16 mouse cellular contexts compared by ENCODE assay signal in the genomic region with DNA sequence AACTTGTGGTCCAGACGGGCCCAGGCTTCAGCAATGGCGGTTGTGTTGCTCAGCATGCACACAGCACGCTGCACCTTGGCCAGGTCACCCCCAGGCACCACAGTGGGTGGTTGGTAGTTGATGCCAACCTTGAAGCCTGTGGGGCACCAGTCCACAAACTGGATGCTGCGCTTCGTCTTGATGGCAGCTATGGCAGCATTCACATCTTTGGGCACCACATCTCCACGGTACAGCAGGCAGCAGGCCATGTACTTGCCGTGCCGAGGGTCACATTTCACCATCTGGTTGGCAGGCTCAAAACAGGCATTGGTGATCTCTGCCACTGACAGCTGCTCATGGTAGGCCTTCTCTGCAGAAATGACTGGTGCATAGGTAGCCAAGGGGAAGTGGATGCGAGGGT. TPM values are rescaled to one million over a fixed set of nuclear protein-coding genes. Genes with fewer than 3 reads are reported as not detected.
DNase-seq lines count a peak whose midpoint lies in the region; ATAC-seq and TF ChIP-seq lines count a peak whose summit lies in the region.
"Had no signal": no experiment of that assay in that cellular context is flagged by ENCODE, and none has a peak within 500 bp of the region (broad histone marks: within the 10 kb centered on the region; RNA-seq: fewer than 3 reads in every experiment).

No protein-coding gene starts in this region.

- no peak for ATAC-seq in liver, embryonic 14.5 days (ENCODE audit: insufficient read depth)
- ATAC-seq in granulocyte monocyte progenitor cell, adult 5-6 weeks (replicated peaks; ENCODE audit: poor library complexity, severe bottlenecking) = no peak
- ATAC-seq: hindbrain, postnatal 0 days had no signal

- TF ChIP-seq POLR2A in heart, adult 2 months (IDR thresholded peaks at IDR 0.05; ENCODE audit: insufficient read depth, low read depth, low read length) = no peak
- no peak for TF ChIP-seq POLR2A in bone marrow, adult 2 months (IDR thresholded peaks at IDR 0.05; ENCODE audit: borderline replicate concordance, control insufficient read depth, low read depth, low read length)

- no peak for DNase-seq in heart, adult 2 months
- no peak for DNase-seq in heart, postnatal 36 days
- DNase-seq in liver, embryonic 14.5 days (ENCODE audit: low read depth in 3 of 3, low spot score in 3 of 3) = no peak
- no peak for DNase-seq in embryo, embryonic 9.5 days (ENCODE audit: extremely low spot score)
- no peak for DNase-seq in left cerebral cortex, adult 8-10 months (ENCODE audit: low spot score in 2 of 2)
- DNase-seq: lung, postnatal 36 days; right cerebral cortex, postnatal 4 days had no signal

- H3K79me2 ChIP-seq in heart, adult 2 months (replicated peaks; ENCODE audit: control insufficient read depth, insufficient read depth, low read length) = no peaks in the 10 kb centered on the region; the same call in 1 of the 2 replicates

- no peak for TF ChIP-seq CTCF in heart, adult 2 months (IDR thresholded peaks at IDR 0.05)
- TF ChIP-seq CTCF in E14TG2a.4 (conservative IDR thresholded peaks at IDR 0.05; ENCODE audit: low read length) = no peak
- no peak for TF ChIP-seq CTCF in bone marrow, adult 2 months (IDR thresholded peaks at IDR 0.05; ENCODE audit: control insufficient read depth, insufficient read depth, low read length)
- TF ChIP-seq CTCF in liver, embryonic 14.5 days (IDR thresholded peaks at IDR 0.05; ENCODE audit: low read depth) = no peak

- TF ChIP-seq EP300 in heart, adult 2 months (IDR thresholded peaks at IDR 0.05; ENCODE audit: insufficient read depth, low read depth, low read length) = no peak
- TF ChIP-seq EP300 in liver, embryonic 14.5 days (IDR thresholded peaks at IDR 0.05; ENCODE audit: low read depth) = no peak

- no peak overlapping the region for H3K9ac ChIP-seq in heart, adult 2 months (ENCODE audit: low read depth, low read length)
- H3K9ac ChIP-seq in liver, embryonic 14.5 days (replicated peaks) = peak overlapping the region; percentile 36

- peaks cover 7% of the 10 kb centered on the region for H3K4me1 ChIP-seq in heart, adult 2 months (ENCODE audit: control insufficient read depth, insufficient read depth, low read length)
- H3K4me1 ChIP-seq in E14TG2a.4 (replicated peaks; ENCODE audit: low read depth, low read length) = peaks cover 93% of the 10 kb centered on the region
- H3K4me1 ChIP-seq in bone marrow, adult 2 months (ENCODE audit: control insufficient read depth, insufficient read depth, low read length) = peaks cover 19% of the 10 kb centered on the region
- H3K4me1 ChIP-seq in liver, embryonic 14.5 days (replicated peaks; ENCODE audit: control insufficient read depth in 2 of 2, insufficient read depth in 2 of 2, low read length in 1 of 2) = peaks cover 54 to 59% of the 10 kb centered on the region in 2 experiments

- peak overlapping the region; percentile 87 for H3K27ac ChIP-seq in heart, adult 2 months
- H3K27ac ChIP-seq in bone marrow, adult 2 months (ENCODE audit: control insufficient read depth, insufficient read depth, low read depth, low read length, poor library complexity) = peak overlapping the region; percentile 93
- peak overlapping the region; percentile 95 for H3K27ac ChIP-seq in liver, embryonic 14.5 days
- H3K27ac ChIP-seq: hindbrain, postnatal 0 days had no signal

- H3K27me3 ChIP-seq in heart, adult 2 months (ENCODE audit: control insufficient read depth, insufficient read depth, low read length) = no peaks in the 10 kb centered on the region
- H3K27me3 ChIP-seq in E14TG2a.4 (ENCODE audit: insufficient read depth, low read length) = peaks cover 14% of the 10 kb centered on the region
- peaks cover 12% of the 10 kb centered on the region for H3K27me3 ChIP-seq in liver, embryonic 14.5 days (ENCODE audit: control insufficient read depth, insufficient read depth, low read length)

- H3K9me3 ChIP-seq in E14TG2a.4 (ENCODE audit: low read length) = no peaks in the 10 kb centered on the region
- no peaks in the 10 kb centered on the region for H3K9me3 ChIP-seq in liver, embryonic 14.5 days (ENCODE audit: control insufficient read depth, low read length)

- WGBS in heart, adult 2 months = 71% methylated on average over 9 of the region's 9 CpGs
- WGBS in bone marrow, adult 2 months = 59% methylated on average over 9 of the region's 9 CpGs
- 84% methylated on average over 9 of the region's 9 CpGs for WGBS in liver, embryonic 14.5 days (ENCODE audit: insufficient replicate concordance)

- intact Hi-C loops in heart, adult 2 months (cut with DNase I) = no loop called here
- intact Hi-C loops in heart, postnatal 36 days (cut with DNase I) = no loop called here

- H3K36me3 ChIP-seq in heart, adult 2 months (ENCODE audit: control insufficient read depth, insufficient read depth, low read length) = peaks cover 14% of the 10 kb centered on the region
- peaks cover 66% of the 10 kb centered on the region for H3K36me3 ChIP-seq in E14TG2a.4 (ENCODE audit: insufficient read depth, low read length)
- peaks cover 49% of the 10 kb centered on the region for H3K36me3 ChIP-seq in liver, embryonic 14.5 days (replicated peaks; ENCODE audit: control insufficient read depth, insufficient read depth, low read depth)

- H3K4me3 ChIP-seq in heart, adult 2 months = peak overlapping the region; percentile 26; the same call in 1 of the 2 replicates
- 0 out of 2 replicates have a peak overlapping the region, but pooled peaks have one; percentile 32 for H3K4me3 ChIP-seq in E14TG2a.4 (replicated peaks; ENCODE audit: low read length)
- H3K4me3 ChIP-seq in bone marrow, adult 2 months (replicated peaks; ENCODE audit: control insufficient read depth, low read depth, low read length) = peak overlapping the region; percentile 98
- peak overlapping the region; percentile 68 to 94; a peak in 3 of 4 replicates for H3K4me3 ChIP-seq in liver, embryonic 14.5 days (ENCODE audit: insufficient read depth in 1 of 2, low read depth in 2 of 2, low read length in 2 of 2)

- H3K4me2 ChIP-seq in liver, embryonic 14.5 days (ENCODE audit: low read depth) = peak overlapping the region; percentile 75

RNA-seq across cellular contexts. Expression of a gene that starts 3.9 kb away (rescaled TPM):
- 100 to 1,000 TPM; 973 to 976 TPM for total RNA-seq in heart, adult 2 months (2021)
- 781 and 842 TPM in 2 replicates for polyA plus RNA-seq in heart, adult 2 months (2012; rRNA removed)
- total RNA-seq in heart, postnatal 36 days (2021) = 100 to 1,000 TPM; 778 to 837 TPM
- polyA plus RNA-seq in bone marrow, adult 2 months (2011; ENCODE audit: insufficient read depth, insufficient read length, low replicate concordance, missing spikeins) = 422 and 591 TPM in 2 replicates
- 155 and 168 TPM in 2 replicates for polyA plus RNA-seq in liver, embryonic 14.5 days (2012; rRNA removed)
- 346 and 362 TPM in 2 replicates for polyA plus RNA-seq in liver, embryonic 14.5 days (2014; fragmentation: Nextera tagmentation; extraction: Ambion mirVana)
- 541 and 690 TPM in 2 replicates for total RNA-seq in granulocyte monocyte progenitor cell, adult 5-6 weeks (2014; fragmentation: Nextera tagmentation)
- total RNA-seq in granulocyte monocyte progenitor cell, adult 5-6 weeks (2017) = 491 and 534 TPM in 2 replicates
- 100 to 1,000 TPM; 598 to 614 (median 602) TPM for total RNA-seq in left cerebral cortex, adult 8-10 months (2022)

RNA-seq across cellular contexts. Expression of a gene that starts 5.1 kb away (rescaled TPM):
- total RNA-seq in heart, adult 2 months (2021) = 10 to 100 TPM; 42.4 to 42.5 TPM
- polyA plus RNA-seq in heart, adult 2 months (2012; rRNA removed) = 68.3 and 82.0 TPM in 2 replicates
- 10 to 100 TPM; 38.1 to 41.0 TPM for total RNA-seq in heart, postnatal 36 days (2021)
- polyA plus RNA-seq in bone marrow, adult 2 months (2011; ENCODE audit: insufficient read depth, insufficient read length, low replicate concordance, missing spikeins) = 74.2 and 168 TPM in 2 replicates
- 76.3 and 93.3 TPM in 2 replicates for polyA plus RNA-seq in liver, embryonic 14.5 days (2012; rRNA removed)
- 61.8 and 66.1 TPM in 2 replicates for polyA plus RNA-seq in liver, embryonic 14.5 days (2014; fragmentation: Nextera tagmentation; extraction: Ambion mirVana)
- 212 and 224 TPM in 2 replicates for total RNA-seq in granulocyte monocyte progenitor cell, adult 5-6 weeks (2014; fragmentation: Nextera tagmentation)
- total RNA-seq in granulocyte monocyte progenitor cell, adult 5-6 weeks (2017) = 152 and 160 TPM in 2 replicates
- total RNA-seq in left cerebral cortex, adult 8-10 months (2022) = 10 to 100 TPM; 73.9 to 82.8 (median 80.2) TPM

RNA-seq across cellular contexts. Expression of a gene that starts 5.2 kb away (rescaled TPM):
- total RNA-seq in heart, adult 2 months (2021) = 1 to 10 TPM; 3.2 to 3.8 TPM
- polyA plus RNA-seq in heart, adult 2 months (2012; rRNA removed) = 4.9 and 8.5 TPM in 2 replicates
- 1 to 10 TPM; 2.5 to 4.0 TPM for total RNA-seq in heart, postnatal 36 days (2021)
- 23.0 and 43.6 TPM in 2 replicates for polyA plus RNA-seq in bone marrow, adult 2 months (2011; ENCODE audit: insufficient read depth, insufficient read length, low replicate concordance, missing spikeins)
- 4.0 and 4.9 TPM in 2 replicates for polyA plus RNA-seq in liver, embryonic 14.5 days (2012; rRNA removed)
- polyA plus RNA-seq in liver, embryonic 14.5 days (2014; fragmentation: Nextera tagmentation; extraction: Ambion mirVana) = 3.2 and 4.3 TPM in 2 replicates
- 37.1 and 57.6 TPM in 2 replicates for total RNA-seq in granulocyte monocyte progenitor cell, adult 5-6 weeks (2014; fragmentation: Nextera tagmentation)
- total RNA-seq in granulocyte monocyte progenitor cell, adult 5-6 weeks (2017) = 13.0 and 15.0 TPM in 2 replicates
- total RNA-seq in left cerebral cortex, adult 8-10 months (2022) = 10 to 100 TPM; 14.0 to 18.3 (median 14.9) TPM

RNA-seq across cellular contexts. Expression of a gene that starts 16.1 kb away (rescaled TPM):
- total RNA-seq in heart, adult 2 months (2021) = not detected
- not detected in 2 replicates for polyA plus RNA-seq in heart, adult 2 months (2012; rRNA removed)
- not detected for total RNA-seq in heart, postnatal 36 days (2021)
- polyA plus RNA-seq in bone marrow, adult 2 months (2011; ENCODE audit: insufficient read depth, insufficient read length, low replicate concordance, missing spikeins) = not detected in 2 replicates
- polyA plus RNA-seq in liver, embryonic 14.5 days (2012; rRNA removed) = not detected in 2 replicates
- polyA plus RNA-seq in liver, embryonic 14.5 days (2014; fragmentation: Nextera tagmentation; extraction: Ambion mirVana) = 0.22 TPM in 1 of 2 replicates, not detected in the other
- total RNA-seq in granulocyte monocyte progenitor cell, adult 5-6 weeks (2014; fragmentation: Nextera tagmentation) = not detected in 2 replicates
- total RNA-seq in granulocyte monocyte progenitor cell, adult 5-6 weeks (2017) = 2.7 TPM in 1 of 2 replicates, not detected in the other
- not detected for total RNA-seq in left cerebral cortex, adult 8-10 months (2022)
- total RNA-seq: adrenal gland, postnatal 36 days; common myeloid progenitor, adult 5-6 weeks; hindbrain, postnatal 0 days; layer of hippocampus, adult 18-20 months; monocyte, adult 5-6 weeks had no signal
- polyA plus RNA-seq: limb, embryonic 11.5 days had no signal

RNA-seq across cellular contexts. Expression of a gene that starts 20.4 kb away (rescaled TPM):
- total RNA-seq in heart, adult 2 months (2021) = 100 to 1,000 TPM; 111 to 129 TPM
- 67.9 and 93.3 TPM in 2 replicates for polyA plus RNA-seq in heart, adult 2 months (2012; rRNA removed)
- total RNA-seq in heart, postnatal 36 days (2021) = 100 to 1,000 TPM; 104 to 112 TPM
- 85.8 and 119 TPM in 2 replicates for polyA plus RNA-seq in bone marrow, adult 2 months (2011; ENCODE audit: insufficient read depth, insufficient read length, low replicate concordance, missing spikeins)
- polyA plus RNA-seq in liver, embryonic 14.5 days (2012; rRNA removed) = 17.6 and 21.1 TPM in 2 replicates
- polyA plus RNA-seq in liver, embryonic 14.5 days (2014; fragmentation: Nextera tagmentation; extraction: Ambion mirVana) = 11.1 and 12.5 TPM in 2 replicates
- 0.66 and 4.1 TPM in 2 replicates for total RNA-seq in granulocyte monocyte progenitor cell, adult 5-6 weeks (2014; fragmentation: Nextera tagmentation)
- 1.5 and 1.6 TPM in 2 replicates for total RNA-seq in granulocyte monocyte progenitor cell, adult 5-6 weeks (2017)
- total RNA-seq in left cerebral cortex, adult 8-10 months (2022) = 100 to 1,000 TPM in 3 of 4 experiments, 10 to 100 TPM in 1; 98.9 to 111 (median 108) TPM

Comparison
In these comparisons a context has a peak if more than half of its experiments do, and no peak if none do; other contexts are left out.
1. H3K4me3 ChIP-seq: peak in every context shown above with its lines; median percentile 98 in bone marrow, adult 2 months; 81 in liver, embryonic 14.5 days; 32 in E14TG2a.4; 26 in heart, adult 2 months.